11 mouse cellular contexts compared by ENCODE assay signal in the genomic region with DNA sequence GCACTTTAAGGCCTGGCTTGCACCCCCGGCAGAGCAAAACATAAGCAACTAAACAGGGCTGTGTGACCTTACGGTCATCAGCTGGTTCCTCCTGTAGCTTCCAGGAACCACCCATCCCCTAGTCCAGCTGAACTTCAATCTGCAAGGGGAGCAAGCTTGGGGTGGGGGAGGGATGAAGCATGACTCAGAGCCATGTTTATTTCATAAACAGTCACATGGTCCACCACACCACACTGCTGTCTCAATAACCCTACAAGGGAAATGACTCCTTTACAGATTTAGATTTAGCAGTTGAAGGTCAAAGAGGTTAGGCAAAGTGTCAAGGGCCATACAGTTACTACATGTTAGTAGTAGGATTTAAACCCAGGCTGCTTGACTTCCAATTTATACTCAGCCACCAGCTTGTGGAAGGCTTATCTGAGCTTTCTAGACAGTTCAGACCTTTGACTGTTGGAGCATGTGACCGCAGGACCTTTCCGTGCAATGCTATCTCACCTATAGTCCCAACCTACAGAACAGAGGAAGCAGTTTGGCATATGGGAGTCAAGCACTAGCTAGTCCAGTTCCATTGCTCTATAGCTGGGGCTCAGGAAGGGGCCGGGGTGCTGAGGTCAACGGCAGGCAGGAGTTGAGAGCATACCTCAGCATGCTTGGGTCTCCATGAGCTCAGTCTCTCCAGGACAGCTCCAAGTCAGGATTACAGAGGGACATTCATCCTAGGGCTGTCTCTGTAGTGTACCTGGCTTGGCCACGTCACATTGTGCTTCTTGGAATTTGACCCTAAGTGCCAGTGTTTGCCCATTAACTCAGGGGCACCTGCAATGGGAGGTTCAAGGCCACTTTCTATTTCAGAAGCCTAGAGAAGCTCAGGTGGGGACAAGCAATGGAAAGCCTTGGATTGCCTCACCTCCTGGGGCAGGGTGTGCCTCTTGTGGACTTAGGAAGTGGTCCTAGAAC. TPM values are rescaled to one million over a fixed set of nuclear protein-coding genes. Genes with fewer than 3 reads are reported as not detected.
DNase-seq lines count a peak whose midpoint lies in the region; ATAC-seq and TF ChIP-seq lines count a peak whose summit lies in the region.
"Had no signal": no experiment of that assay in that cellular context is flagged by ENCODE, and none has a peak within 500 bp of the region (broad histone marks: within the 10 kb centered on the region; RNA-seq: fewer than 3 reads in every experiment).

No protein-coding gene starts in this region.

- no peaks in the 10 kb centered on the region for H3K9me3 ChIP-seq in kidney, postnatal 0 days (replicated peaks; ENCODE audit: low read length)
- peaks cover 4% of the 10 kb centered on the region for H3K9me3 ChIP-seq in lung, embryonic 16.5 days (ENCODE audit: control insufficient read depth, low read length)
- H3K9me3 ChIP-seq in midbrain, embryonic 13.5 days: no peaks in the 10 kb centered on the region
- no peaks in the 10 kb centered on the region for H3K9me3 ChIP-seq in heart, embryonic 10.5 days
- H3K9me3 ChIP-seq in midbrain, postnatal 0 days (ENCODE audit: low read length): no peaks in the 10 kb centered on the region

- no peak overlapping the region for H3K4me3 ChIP-seq in kidney, postnatal 0 days (replicated peaks; ENCODE audit: low read depth, low read length)
- no peak overlapping the region for H3K4me3 ChIP-seq in brown adipose tissue, adult 24 weeks (ENCODE audit: insufficient read depth, low read depth, low read length)
- H3K4me3 ChIP-seq in lung, embryonic 16.5 days (ENCODE audit: low read length): no peak overlapping the region
- no peak overlapping the region for H3K4me3 ChIP-seq in midbrain, embryonic 13.5 days (replicated peaks)
- no peak overlapping the region for H3K4me3 ChIP-seq in heart, embryonic 10.5 days
- H3K4me3 ChIP-seq in midbrain, postnatal 0 days (ENCODE audit: low read depth, low read length): no peak overlapping the region
- H3K4me3 ChIP-seq: hindbrain, embryonic 13.5 days had no signal

- no peak overlapping the region for H3K4me2 ChIP-seq in kidney, postnatal 0 days (ENCODE audit: low read length)
- H3K4me2 ChIP-seq in lung, embryonic 16.5 days (ENCODE audit: low read depth, low read length): no peak overlapping the region
- no peak overlapping the region for H3K4me2 ChIP-seq in midbrain, embryonic 13.5 days (replicated peaks)
- H3K4me2 ChIP-seq in midbrain, postnatal 0 days (ENCODE audit: low read depth, low read length, poor library complexity, severe bottlenecking): no peak overlapping the region
- H3K4me2 ChIP-seq: hindbrain, embryonic 13.5 days had no signal

- peak; percentile 46 for DNase-seq in kidney, postnatal 0 days (ENCODE audit: low spot score)
- DNase-seq in kidney, adult 11 months: no peak
- peak; percentile 35 for DNase-seq in skeletal muscle tissue, adult 2 months (ENCODE audit: low read depth, low spot score)
- DNase-seq in heart, embryonic 10.5 days (ENCODE audit: low spot score): no peak
- DNase-seq in midbrain, postnatal 0 days (ENCODE audit: low spot score): no peak
- DNase-seq: cerebellum, adult 11-12 months; right cerebral cortex, adult 18-20 months had no signal

- no peaks in the 10 kb centered on the region for H3K4me1 ChIP-seq in kidney, postnatal 0 days (replicated peaks; ENCODE audit: insufficient read depth, low read length)
- H3K4me1 ChIP-seq in brown adipose tissue, adult 24 weeks (ENCODE audit: control insufficient read depth, insufficient read depth, insufficient read length, low read length): peaks cover 8% of the 10 kb centered on the region; the same call in 1 of the 2 replicates
- H3K4me1 ChIP-seq in lung, embryonic 16.5 days (replicated peaks; ENCODE audit: control insufficient read depth, insufficient read depth, low read length): peaks cover 8% of the 10 kb centered on the region
- no peaks in the 10 kb centered on the region for H3K4me1 ChIP-seq in midbrain, embryonic 13.5 days (replicated peaks)
- H3K4me1 ChIP-seq in heart, embryonic 10.5 days: peaks cover 12% of the 10 kb centered on the region; the same call in 1 of the 2 replicates
- no peaks in the 10 kb centered on the region for H3K4me1 ChIP-seq in midbrain, postnatal 0 days (ENCODE audit: insufficient read depth, low read length)
- H3K4me1 ChIP-seq: hindbrain, embryonic 13.5 days had no signal

- H3K27ac ChIP-seq in kidney, postnatal 0 days: no peak overlapping the region
- 0 out of 2 replicates have a peak overlapping the region, but pooled peaks have one; percentile 6 for H3K27ac ChIP-seq in brown adipose tissue, adult 24 weeks (replicated peaks; ENCODE audit: low read depth, low read length)
- no peak overlapping the region for H3K27ac ChIP-seq in lung, embryonic 16.5 days (ENCODE audit: low read length)
- H3K27ac ChIP-seq in midbrain, embryonic 13.5 days: no peak overlapping the region
- H3K27ac ChIP-seq in heart, embryonic 10.5 days: no peak overlapping the region
- no peak overlapping the region for H3K27ac ChIP-seq in midbrain, postnatal 0 days (ENCODE audit: low read depth, low read length)
- H3K27ac ChIP-seq: hindbrain, embryonic 13.5 days had no signal

- TF ChIP-seq CTCF in kidney, postnatal 0 days (IDR thresholded peaks at IDR 0.05; ENCODE audit: low read depth): no peak
- no peak for TF ChIP-seq CTCF in midbrain, postnatal 0 days (IDR thresholded peaks at IDR 0.05)

- H3K36me3 ChIP-seq in kidney, postnatal 0 days (ENCODE audit: insufficient read depth, low read length): no peaks in the 10 kb centered on the region
- H3K36me3 ChIP-seq in lung, embryonic 16.5 days (ENCODE audit: control insufficient read depth, insufficient read depth, low read length): no peaks in the 10 kb centered on the region
- H3K36me3 ChIP-seq in midbrain, embryonic 13.5 days: no peaks in the 10 kb centered on the region
- no peaks in the 10 kb centered on the region for H3K36me3 ChIP-seq in heart, embryonic 10.5 days
- H3K36me3 ChIP-seq in midbrain, postnatal 0 days (ENCODE audit: insufficient read depth, low read length): no peaks in the 10 kb centered on the region
- H3K36me3 ChIP-seq: hindbrain, embryonic 13.5 days had no signal

- H3K9ac ChIP-seq in kidney, postnatal 0 days (ENCODE audit: low read depth, low read length): no peak overlapping the region
- no peak overlapping the region for H3K9ac ChIP-seq in lung, embryonic 16.5 days (ENCODE audit: low read length)
- H3K9ac ChIP-seq in midbrain, embryonic 13.5 days (replicated peaks): no peak overlapping the region
- no peak overlapping the region for H3K9ac ChIP-seq in midbrain, postnatal 0 days (replicated peaks; ENCODE audit: low read length, poor library complexity, severe bottlenecking)
- H3K9ac ChIP-seq: hindbrain, embryonic 13.5 days had no signal

- peak; percentile 67; the same call in 1 of the 2 replicates for ATAC-seq in kidney, postnatal 0 days (replicated peaks; ENCODE audit: low FRiP score, low read depth)
- peak; percentile 63 for ATAC-seq in lung, embryonic 16.5 days (ENCODE audit: low read depth)
- no peak for ATAC-seq in midbrain, embryonic 13.5 days
- no peak for ATAC-seq in midbrain, postnatal 0 days (ENCODE audit: low FRiP score)

- no peaks in the 10 kb centered on the region for H3K27me3 ChIP-seq in kidney, postnatal 0 days (ENCODE audit: insufficient read depth, low read length)
- H3K27me3 ChIP-seq in lung, embryonic 16.5 days (ENCODE audit: control insufficient read depth, insufficient read depth, low read depth, low read length): no peaks in the 10 kb centered on the region
- H3K27me3 ChIP-seq in midbrain, embryonic 13.5 days: no peaks in the 10 kb centered on the region
- H3K27me3 ChIP-seq in heart, embryonic 10.5 days (ENCODE audit: insufficient read depth, poor library complexity, severe bottlenecking): no peaks in the 10 kb centered on the region
- H3K27me3 ChIP-seq in midbrain, postnatal 0 days (ENCODE audit: insufficient read depth, low read length): no peaks in the 10 kb centered on the region
- H3K27me3 ChIP-seq: hindbrain, embryonic 13.5 days had no signal

- 82% methylated on average over 7 of the region's 7 CpGs for WGBS in kidney, postnatal 0 days
- WGBS in lung, embryonic 16.5 days: 63% methylated on average over 7 of the region's 7 CpGs
- 93% methylated on average over 7 of the region's 7 CpGs for WGBS in midbrain, embryonic 13.5 days
- WGBS in heart, embryonic 10.5 days: 85% methylated on average over 7 of the region's 7 CpGs
- WGBS in midbrain, postnatal 0 days: 94% methylated on average over 7 of the region's 7 CpGs

RNA-seq across cellular contexts. Expression of a gene that starts 58.8 kb away (rescaled TPM):
- 31.0 and 32.9 TPM in 2 replicates for polyA plus RNA-seq in kidney, postnatal 0 days (2015; fragmentation: Nextera tagmentation; extraction: Ambion mirVana)
- 6.4 and 7.7 TPM in 2 replicates for polyA plus RNA-seq in brown adipose tissue, adult 24 weeks (2012; ENCODE audit: insufficient read depth, insufficient read length, missing spikeins)
- 42.9 and 46.1 TPM in 2 replicates for polyA plus RNA-seq in lung, embryonic 16.5 days (2015; fragmentation: Nextera tagmentation; extraction: Ambion mirVana)
- 133 and 140 TPM in 2 replicates for polyA plus RNA-seq in midbrain, embryonic 13.5 days (2015; fragmentation: Nextera tagmentation; extraction: Ambion mirVana)
- 37.2 and 38.3 TPM in 2 replicates for polyA plus RNA-seq in heart, embryonic 10.5 days (2016; fragmentation: Nextera tagmentation; extraction: Ambion mirVana)
- 241 and 278 TPM in 2 replicates for total RNA-seq in midbrain, postnatal 0 days (2014; rRNA removed)
- polyA plus RNA-seq in midbrain, postnatal 0 days (2015; fragmentation: Nextera tagmentation; extraction: Ambion mirVana): 122 and 130 TPM in 2 replicates

Comparison
In these comparisons a context has a peak if more than half of its experiments do, and no peak if none do; other contexts are left out.
1. DNase-seq: peak in kidney, postnatal 0 days (single experiment) and skeletal muscle tissue, adult 2 months (single experiment); none in kidney, adult 11 months (single experiment), heart, embryonic 10.5 days (single experiment) and midbrain, postnatal 0 days (single experiment).
2. ATAC-seq: peak in kidney, postnatal 0 days (single experiment) and lung, embryonic 16.5 days (single experiment); none in midbrain, embryonic 13.5 days (single experiment) and midbrain, postnatal 0 days (single experiment).